Mouse (Mus musculus) neural tube, embryonic 14.5 days (tissue): Measurements from ENCODE around the gene Rapgef5. TPM values are rescaled to one million over a fixed set of nuclear protein-coding genes. Genes with fewer than 3 reads are reported as not detected.

Experiments used
- ATAC-seq: fragments of 200-750 bp; cut with Nextera tagmentation; 2 replicates; pipeline ENCODE4 v1.8.0; 2017; ENCODE audit warnings: low read depth, mild to moderate bottlenecking, moderate TSS enrichment, moderate library complexity
- H3K27ac ChIP-seq: fragments of 300-500 bp; sonication (generic); 2 replicates; pipeline ENCODE4 v1.5.1; 2014; ENCODE audit warnings: low read depth, mild to moderate bottlenecking, control low read depth, low read length, moderate library complexity, mixed read lengths
- H3K27me3 ChIP-seq: fragments of 300-500 bp; sonication (generic); 2 replicates; pipeline ENCODE4 v1.6.1; 2014; ENCODE audit warnings: low read length; ENCODE audit not compliant: control insufficient read depth, insufficient read depth
- H3K36me3 ChIP-seq: fragments of 300-500 bp; sonication (generic); 2 replicates; pipeline ENCODE4 v1.6.1; 2014; ENCODE audit warnings: low read length, mixed read lengths; ENCODE audit not compliant: control insufficient read depth, insufficient read depth
- H3K4me1 ChIP-seq: fragments of 300-500 bp; sonication (generic); 2 replicates; pipeline ENCODE4 v1.6.1; 2014; ENCODE audit warnings: low read length; ENCODE audit not compliant: control insufficient read depth, insufficient read depth
- H3K4me2 ChIP-seq: fragments of 300-500 bp; sonication (generic); 2 replicates; pipeline ENCODE4 v1.6.1; 2014; ENCODE audit warnings: mild to moderate bottlenecking, low read depth, low read length, control low read depth
- H3K4me3 ChIP-seq: fragments of 300-500 bp; sonication (generic); 2 replicates; pipeline ENCODE4 v1.5.1; 2014; ENCODE audit warnings: low read depth, low read length, control low read depth, mixed read lengths
- H3K9ac ChIP-seq: fragments of 300-500 bp; sonication (generic); replicated peaks from 2 replicates; pipeline ENCODE4 v1.6.1; 2014; ENCODE audit warnings: low read depth, mild to moderate bottlenecking, control low read depth, low read length, mixed read lengths
- H3K9me3 ChIP-seq: fragments of 300-500 bp; sonication (generic); 2 replicates; pipeline ENCODE4 v1.6.1; 2016; ENCODE audit warnings: low read length; ENCODE audit not compliant: control insufficient read depth
- WGBS: fragments of 180-500 bp; shearing (Covaris S2); extraction: QIAGEN DNeasy Blood & Tissue Kit; methylation state at CpG from one replicate; pipeline ENCODE4 v1.1.7; 2014; 5-methylcytosine and 5-hydroxymethylcytosine counted together
- polyA plus RNA-seq: library from polyadenylated mRNA; unstranded; fragments of >200 nt; fragmentation: Nextera tagmentation; extraction: Ambion mirVana; gene quantifications from 2 replicates; pipeline ENCODE4 v1.2.1, GENCODE M21; 2014

The Rapgef5 gene
- polyA plus RNA-seq, 1 experiment from 2014 or later = 39.4 TPM

DNA sequence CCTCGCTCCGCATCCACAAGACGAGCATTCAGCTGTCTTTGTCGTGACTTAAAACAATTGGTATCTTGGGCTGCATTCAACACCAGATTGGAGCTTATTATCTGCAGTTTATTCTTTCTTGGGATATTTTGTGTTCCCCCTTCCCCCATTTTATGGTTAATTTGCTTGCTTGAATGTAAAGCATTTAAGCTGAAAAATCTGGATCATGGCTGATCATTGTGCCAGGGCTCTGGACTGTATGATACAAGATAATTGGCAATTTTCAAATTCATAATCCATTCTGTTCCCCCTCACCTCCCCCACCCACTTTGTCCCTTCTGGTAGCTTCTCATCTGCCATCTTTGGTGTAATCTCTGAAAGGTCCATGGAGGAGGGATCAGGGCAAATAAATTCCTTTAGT lies 290.2 kb downstream of the Rapgef5 start:
- Histone ChIP-seq H3K9ac (no peak overlapping the region), H3K4me1 (peaks cover 39% of the 10 kb centered on the region), H3K4me3 (peak overlapping the region; percentile 6; the same call in 1 of the 2 replicates), H3K4me2 (peak overlapping the region; percentile 42; the same call in 1 of the 2 replicates), H3K36me3 (no peaks in the 10 kb centered on the region), H3K9me3 (no peaks in the 10 kb centered on the region), H3K27me3 (no peaks in the 10 kb centered on the region; the same call in 1 of the 2 replicates), H3K27ac (peak overlapping the region; percentile 60; the same call in 1 of the 2 replicates)
- WGBS = 18% methylated on average over 4 of the region's 4 CpGs
- ATAC-seq = no peak

DNA sequence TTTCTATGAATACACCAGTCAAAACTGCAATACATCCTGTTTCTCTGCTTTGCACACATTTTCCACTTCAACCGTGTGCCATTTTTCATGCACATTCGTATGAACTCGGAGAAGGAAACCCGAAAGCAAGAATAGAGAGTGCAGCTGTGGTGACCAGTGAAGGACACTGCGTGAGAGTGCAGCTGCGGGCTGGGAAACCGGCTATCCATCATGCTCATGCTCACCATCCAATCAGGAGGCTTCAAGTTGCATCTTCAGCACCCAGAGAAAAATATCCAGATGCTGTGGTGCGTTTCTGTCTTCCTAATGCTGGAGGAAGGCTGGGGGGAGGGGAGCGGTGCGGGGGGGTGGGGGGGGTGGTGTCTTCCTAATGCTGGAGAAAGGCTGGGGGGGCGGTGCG lies 291.4 kb downstream of the Rapgef5 start:
- Histone ChIP-seq H3K4me1 (peaks cover 39% of the 10 kb centered on the region), H3K4me2 (peak overlapping the region; percentile 34), H3K27me3 (peaks cover 2% of the 10 kb centered on the region; the same call in 1 of the 2 replicates), H3K9ac (no peak overlapping the region), H3K27ac (no peak overlapping the region), H3K9me3 (no peaks in the 10 kb centered on the region), H3K36me3 (no peaks in the 10 kb centered on the region), H3K4me3 (no peak overlapping the region)
- WGBS = 3% methylated on average over 8 of the region's 12 CpGs
- no peak for ATAC-seq

DNA sequence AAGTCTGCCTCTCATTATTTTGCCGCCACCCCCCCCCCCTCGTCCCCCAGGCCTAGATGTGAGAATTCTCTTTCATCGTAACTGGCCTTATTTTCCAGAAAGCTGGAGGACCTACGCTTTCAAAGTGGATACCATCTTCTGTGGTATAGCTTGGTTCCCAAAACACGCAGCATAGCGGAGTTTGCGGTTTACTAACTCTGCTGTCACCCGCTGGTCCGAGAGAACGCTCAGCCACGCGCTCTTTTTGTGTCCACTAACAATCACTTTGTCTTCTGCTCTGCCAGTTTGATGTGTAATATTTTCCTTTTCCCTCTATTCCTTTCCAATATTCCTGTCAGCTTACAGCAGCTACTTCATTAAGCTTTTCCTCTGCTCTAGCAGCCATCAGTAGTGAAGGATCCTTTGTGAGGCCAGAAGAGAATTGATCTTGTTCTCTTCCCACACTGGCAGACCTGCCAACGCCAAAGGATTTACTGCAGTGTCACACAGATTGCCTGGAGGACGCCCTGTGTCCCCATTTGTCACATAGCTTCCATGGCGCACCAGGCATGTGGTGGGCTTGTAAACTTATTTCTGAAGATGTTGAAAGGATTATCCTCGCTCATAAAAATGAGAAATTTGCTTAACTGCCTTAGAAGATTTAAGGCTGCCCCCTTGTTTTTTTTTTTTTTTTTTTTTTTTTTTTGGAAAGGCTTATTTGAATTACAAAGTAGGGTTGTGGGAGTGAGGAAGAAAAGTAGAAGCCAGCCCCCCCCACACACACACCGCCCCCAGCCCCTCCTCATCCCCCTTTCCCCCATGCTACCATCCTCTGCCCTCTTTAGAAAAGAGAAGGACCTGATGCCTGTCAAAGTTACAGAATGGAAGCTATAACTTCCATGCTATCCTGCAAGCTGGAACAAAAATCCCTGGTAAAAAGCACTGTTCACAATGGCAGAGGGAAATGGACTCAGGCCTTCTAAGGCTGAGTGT lies 292.4 kb downstream of the Rapgef5 start:
- no peaks in the 10 kb centered on the region for H3K36me3 ChIP-seq
- no peaks in the 10 kb centered on the region for H3K9me3 ChIP-seq
- no peak overlapping the region for H3K4me3 ChIP-seq
- WGBS = 9% methylated on average over 17 of the region's 17 CpGs
- peaks cover 7% of the 10 kb centered on the region for H3K27me3 ChIP-seq
- H3K9ac ChIP-seq = no peak overlapping the region
- peak overlapping the region; percentile 35; the same call in 1 of the 2 replicates for H3K27ac ChIP-seq
- ATAC-seq = 0 out of 2 replicates have a peak, but pooled peaks have one; percentile 19
- peak overlapping the region; percentile 40 for H3K4me2 ChIP-seq
- peaks cover 39% of the 10 kb centered on the region for H3K4me1 ChIP-seq
